Mouse (Mus musculus) limb, embryonic 11.5 days (tissue): ENCODE measurements around the gene Cdkl5. TPM values are rescaled to one million over a fixed set of nuclear protein-coding genes. Genes with fewer than 3 reads are reported as not detected.

ENCODE experiments used
- ATAC-seq: fragments of 200-750 bp; cut with Nextera tagmentation; 2 replicates; pipeline ENCODE4 v1.8.0; 2017; ENCODE audit warnings: low read depth; ENCODE audit not compliant: insufficient number of reproducible peaks, low FRiP score, low TSS enrichment
- DNase-seq: peaks from one replicate; pipeline ENCODE4 v3.0.0-alpha.2; 2015; ENCODE audit warnings: low spot score
- H3K27ac ChIP-seq: fragments of 300-500 bp; sonication (generic); replicated peaks from 2 replicates; pipeline ENCODE4 v1.5.1; 2014; ENCODE audit warnings: low read depth, mild to moderate bottlenecking, low read length
- H3K27me3 ChIP-seq: fragments of 300-500 bp; sonication (generic); 2 replicates; pipeline ENCODE4 v1.6.1; 2014; ENCODE audit warnings: mild to moderate bottlenecking, low read length, mixed read lengths; ENCODE audit not compliant: control insufficient read depth, insufficient read depth
- H3K36me3 ChIP-seq: fragments of 300-500 bp; sonication (generic); 2 replicates; pipeline ENCODE4 v1.6.1; 2014; ENCODE audit warnings: mild to moderate bottlenecking, low read length, moderate library complexity, mixed read lengths; ENCODE audit not compliant: control insufficient read depth, insufficient read depth
- H3K4me1 ChIP-seq: fragments of 300-500 bp; sonication (generic); 2 replicates; pipeline ENCODE4 v1.6.1; 2014; ENCODE audit warnings: low read length, mixed read lengths; ENCODE audit not compliant: control insufficient read depth, insufficient read depth
- H3K4me2 ChIP-seq: fragments of 300-500 bp; sonication (generic); 2 replicates; pipeline ENCODE4 v1.6.1; 2014; ENCODE audit warnings: low read depth, mild to moderate bottlenecking, moderate library complexity; ENCODE audit not compliant: severe bottlenecking
- H3K4me3 ChIP-seq: fragments of 300-500 bp; sonication (generic); 2 replicates; pipeline ENCODE4 v1.5.1; 2014; ENCODE audit warnings: low read depth, low read length
- H3K9ac ChIP-seq: fragments of 300-500 bp; sonication (generic); 2 replicates; pipeline ENCODE4 v1.6.1; 2014; ENCODE audit warnings: mild to moderate bottlenecking, low read length
- H3K9me3 ChIP-seq: fragments of 300-500 bp; sonication (generic); 2 replicates; pipeline ENCODE4 v1.6.1; 2016; ENCODE audit warnings: low read length; ENCODE audit not compliant: control insufficient read depth
- WGBS: fragments of 180-500 bp; shearing (Covaris S2); extraction: QIAGEN DNeasy Blood & Tissue Kit; methylation state at CpG from one replicate; pipeline ENCODE4 v1.1.7; 2014; 5-methylcytosine and 5-hydroxymethylcytosine counted together
- polyA plus RNA-seq: library from polyadenylated mRNA; unstranded; fragments of >200 nt; fragmentation: Nextera tagmentation; extraction: Ambion mirVana; gene quantifications from 2 replicates; pipeline ENCODE4 v1.2.1, GENCODE M21; 2014

Gene Cdkl5
- polyA plus RNA-seq, 1 experiment from 2014 or later = 1.4 TPM

DNA sequence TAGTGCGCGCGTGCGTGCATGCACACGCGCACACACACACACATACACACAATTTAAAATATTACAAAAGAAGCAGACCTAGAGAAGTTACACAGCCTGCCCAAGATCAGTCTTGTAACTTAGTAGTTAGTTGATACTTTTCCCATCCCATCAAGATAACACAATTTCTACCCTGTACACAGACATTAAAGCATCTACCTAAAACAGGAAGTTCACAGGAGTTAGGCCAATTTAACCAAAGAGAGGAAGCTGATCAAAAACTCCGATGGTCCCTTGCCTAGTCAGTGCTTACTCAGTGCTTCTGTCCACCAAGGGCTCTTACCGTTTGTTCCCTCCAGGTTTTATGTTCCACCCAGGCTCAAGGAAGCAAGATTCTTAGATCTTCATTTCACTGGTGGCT, 243.7 kb downstream of the Cdkl5 start:
- ATAC-seq (no peak), DNase-seq (no peak)
- Histone ChIP-seq H3K9me3 (no peaks in the 10 kb centered on the region), H3K4me3 (no peak overlapping the region), H3K4me2 (no peak overlapping the region), H3K9ac (no peak overlapping the region), H3K4me1 (no peaks in the 10 kb centered on the region), H3K36me3 (no peaks in the 10 kb centered on the region), H3K27ac (no peak overlapping the region), H3K27me3 (no peaks in the 10 kb centered on the region)
- 92% methylated on average over 8 of the region's 8 CpGs for WGBS

DNA sequence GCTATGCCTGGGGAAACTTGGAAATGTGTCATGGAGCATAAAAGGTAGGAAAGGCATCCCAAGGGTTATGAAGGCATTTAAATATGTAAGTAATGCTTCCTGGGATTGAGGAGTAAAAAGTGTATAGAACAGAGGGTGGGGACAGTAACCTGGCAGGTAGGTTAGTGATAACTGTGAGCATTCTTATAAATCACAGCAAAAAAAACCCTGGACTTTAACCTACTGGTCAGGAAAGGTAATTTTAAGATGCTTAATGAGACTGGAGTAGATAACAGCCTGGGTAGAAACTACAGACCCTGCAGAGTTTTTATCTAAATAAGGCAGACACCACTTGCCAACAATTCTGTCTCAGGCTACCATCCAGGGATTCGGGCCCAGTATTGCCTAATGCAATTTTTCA, 245.9 kb downstream of the Cdkl5 start:
- H3K9me3 ChIP-seq = no peaks in the 10 kb centered on the region
- no peak overlapping the region for H3K27ac ChIP-seq
- H3K4me3 ChIP-seq = no peak overlapping the region
- ATAC-seq = no peak
- no peaks in the 10 kb centered on the region for H3K27me3 ChIP-seq
- no peak overlapping the region for H3K4me2 ChIP-seq
- whole genome bisulfite sequencing = 85% methylated on average over 1 of the region's 1 CpGs
- H3K9ac ChIP-seq = no peak overlapping the region
- no peak for DNase-seq
- no peaks in the 10 kb centered on the region for H3K36me3 ChIP-seq
- no peaks in the 10 kb centered on the region for H3K4me1 ChIP-seq

DNA sequence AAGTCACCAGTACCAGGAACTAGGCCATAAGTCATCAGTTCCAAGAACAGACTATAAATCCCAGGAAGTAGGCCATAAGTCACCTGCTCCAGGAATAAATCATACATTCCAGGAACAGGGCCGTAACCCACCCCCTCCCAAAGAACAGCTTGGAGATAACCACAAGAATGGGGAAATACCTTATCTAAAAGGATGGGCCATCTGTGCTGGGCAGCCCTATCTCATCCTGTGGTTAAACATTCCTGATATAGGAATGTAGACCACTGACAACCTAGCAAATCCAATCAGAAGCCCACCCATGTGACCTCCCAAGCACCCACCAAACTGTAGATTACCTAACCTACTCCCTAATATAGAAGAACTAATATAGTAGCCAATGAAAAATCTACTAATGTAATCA, 249.1 kb downstream of the Cdkl5 start:
- H3K27ac ChIP-seq = no peak overlapping the region
- 73% methylated on average over 1 of the region's 1 CpGs for WGBS
- H3K4me1 ChIP-seq = no peaks in the 10 kb centered on the region
- H3K9ac ChIP-seq = no peak overlapping the region
- H3K9me3 ChIP-seq = no peaks in the 10 kb centered on the region
- H3K36me3 ChIP-seq = no peaks in the 10 kb centered on the region
- H3K4me2 ChIP-seq = no peak overlapping the region
- ATAC-seq (no peak), DNase-seq (no peak)
- no peaks in the 10 kb centered on the region for H3K27me3 ChIP-seq
- no peak overlapping the region for H3K4me3 ChIP-seq

DNA sequence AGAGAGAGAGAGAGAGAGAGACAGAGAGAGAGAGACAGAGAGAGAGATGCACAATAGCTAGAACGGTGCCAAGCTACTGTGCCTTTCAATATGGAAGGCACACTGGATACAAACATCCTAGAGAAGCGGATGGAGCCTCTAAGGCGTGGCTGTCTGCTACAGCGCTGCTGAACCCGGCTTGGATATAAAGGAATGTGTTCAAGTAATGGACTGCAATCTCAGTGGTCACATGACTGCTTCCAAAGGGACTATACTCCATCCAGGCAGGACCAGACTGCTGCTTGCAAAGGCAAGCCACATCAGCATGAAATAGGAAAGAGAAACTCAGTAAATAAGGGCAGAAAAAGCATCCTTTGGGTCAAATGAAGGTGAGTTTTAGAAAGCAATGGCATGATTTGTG, 258.9 kb downstream of the Cdkl5 start, which contains the start of gene Ppef1:
Ppef1 (minus strand) TSS at position 116 of the 400 bp plus-strand sequence.
- H3K4me1 ChIP-seq = no peaks in the 10 kb centered on the region
- H3K9me3 ChIP-seq = no peaks in the 10 kb centered on the region
- no peak within 1 kb of the TSS for H3K27ac ChIP-seq
- no peak for DNase-seq
- H3K4me3 ChIP-seq = no peak within 1 kb of the TSS
- ATAC-seq = no peak
- no peak within 1 kb of the TSS for H3K4me2 ChIP-seq
- no peak within 1 kb of the TSS for H3K9ac ChIP-seq
- peaks cover 8% of the 10 kb centered on the region for H3K27me3 ChIP-seq
- no peaks in the 10 kb centered on the region for H3K36me3 ChIP-seq
- 73% methylated on average over 5 of the region's 5 CpGs for WGBS

Other genes with a start within 250 kb of the Cdkl5 start
- not detected in 2 replicates for gene Rs1, start 226.7 kb downstream of the Cdkl5 start, polyA plus RNA-seq
- gene Gja6, start 87.7 kb downstream of the Cdkl5 start, polyA plus RNA-seq = 0.07 TPM in 1 of 2 replicates, not detected in the other
- gene Scml2, start 122.5 kb upstream of the Cdkl5 start, polyA plus RNA-seq = 4.2 and 5.3 TPM in 2 replicates